Mouse (Mus musculus): ENCODE results near the gene Cdipt.

Gene Cdipt

GRCm38 (mm10) chr7:127025556-127026160 lies 49.9 kb downstream of the Cdipt start:
- DNase-seq (ENCODE audit: low spot score) = peak; percentile 68

GRCm38 (mm10) chr7:127026161-127026600 lies 50.5 kb downstream of the Cdipt start:
- DNase-seq (ENCODE audit: low spot score) = peak; percentile 86

GRCm38 (mm10) chr7:127026616-127026983 lies 50.9 kb downstream of the Cdipt start:
- DNase-seq (ENCODE audit: low spot score) = no peak

- peak; percentile 98 for DNase-seq (ENCODE audit: low spot score)
Measured at GRCm38 (mm10) chr7:127026984-127027726, 51.4 kb downstream of the Cdipt start, which contains the start of gene Maz. Maz (minus strand) TSS chr7:127027037.

GRCm38 (mm10) chr7:127027885-127028284 lies 52.2 kb downstream of the Cdipt start:
- no peak for DNase-seq (ENCODE audit: low spot score)

Data from testis, postnatal 14 days (tissue).